Mouse (Mus musculus) Patski (cell line): ENCODE data around the gene Tpsg1. TPM values are rescaled to one million over a fixed set of nuclear protein-coding genes. Genes with fewer than 3 reads are reported as not detected.

Source experiments
- ATAC-seq: fragments of 100-300 bp; one replicate; pipeline ENCODE4 v1.8.0; 2021
- CTCF ChIA-PET: fragments of 350-600 bp; sonication (Branson Sonifier 250); formaldehyde crosslinking; loops from one replicate; lab custom pipeline; 2022; ENCODE audit warnings: inconsistent platforms; lab: Charles Lee
- POLR2A ChIA-PET: fragments of 350-600 bp; sonication (Branson Sonifier 250); formaldehyde crosslinking; loops from one replicate; lab custom pipeline; 2022; ENCODE audit warnings: antibody characterized with exemption, inconsistent platforms; lab: Charles Lee
- DNase-seq: peaks from one replicate; pipeline ENCODE4 v3.0.0-alpha.2; 2011; ENCODE audit warnings: low read depth, low spot score
- H3K27me3 ChIP-seq: fragments of 371-371 bp; one replicate; pipeline ENCODE4 v1.5.1; 2021
- CTCF ChIP-seq: fragments of 100-300 bp; IDR thresholded peaks from one replicate; pipeline ENCODE4 v1.5.1; 2021
- in situ Hi-C: fragments of 300-500 bp; cut with MboI; formaldehyde crosslinking; loops from 3 replicates; pipeline ENCODE4 v1.11.1; 2018; ENCODE audit warnings: low pct_unique_long_range_greater_than_20kb, mixed read lengths
- polyA plus RNA-seq: library from polyadenylated mRNA; unstranded; gene quantifications from one replicate; pipeline ENCODE4 v1.2.3, GENCODE M21; 2021

Gene Tpsg1
- polyA plus RNA-seq, 1 experiment from 2014 or later, result not detected

- POLR2A ChIA-PET, result no interaction called here
- CTCF ChIA-PET, result no interaction called here
- in situ Hi-C loops, result no loop called here
- TF ChIP-seq CTCF, result no peak
- ATAC-seq (no peak), DNase-seq (no peak)
- peaks cover 16% of the 10 kb centered on the region for H3K27me3 ChIP-seq
Measured at GRCm38 (mm10) chr17:25418926-25419325, 49.9 kb downstream of the Tpsg1 start.

- CTCF ChIA-PET, result interaction anchor here (1.3 kb wide), 1 partner anchor 10 kb away, joined by 3 read pairs; no protein-coding TSS in a partner anchor
- DNase-seq, result no peak
- in situ Hi-C loops, result no loop called here
- no peak for TF ChIP-seq CTCF
- peaks cover 18% of the 10 kb centered on the region for H3K27me3 ChIP-seq
- POLR2A ChIA-PET, result no interaction called here
- no peak for ATAC-seq
Measured at GRCm38 (mm10) chr17:25420998-25421397, 51.9 kb downstream of the Tpsg1 start.

Other genes starting within 250 kb of the Tpsg1 start
- gene Ptx4, start 248.5 kb upstream of the Tpsg1 start, polyA plus RNA-seq, result 0.05 TPM
- 47.5 TPM for gene Clcn7, start 235.9 kb upstream of the Tpsg1 start, polyA plus RNA-seq
- gene Ccdc154, start 206.8 kb upstream of the Tpsg1 start, polyA plus RNA-seq, result 0.32 TPM
- not detected for gene Gm38655, start 193.8 kb upstream of the Tpsg1 start, polyA plus RNA-seq
- 14.8 TPM for gene BC003965, start 184.7 kb upstream of the Tpsg1 start, polyA plus RNA-seq
- gene Unkl, start 180.9 kb upstream of the Tpsg1 start, polyA plus RNA-seq, result 9.8 TPM
- 43.1 TPM for gene Gnptg, start 129.1 kb upstream of the Tpsg1 start, polyA plus RNA-seq
- gene Tsr3, start 129.1 kb upstream of the Tpsg1 start, polyA plus RNA-seq, result 40.6 TPM
- gene Baiap3, start 112.9 kb upstream of the Tpsg1 start, polyA plus RNA-seq, result 0.12 TPM
- 437 TPM for gene Ube2i, start 94.7 kb upstream of the Tpsg1 start, polyA plus RNA-seq
- gene Prss34, start 70.9 kb upstream of the Tpsg1 start, polyA plus RNA-seq, result not detected
- not detected for gene Prss28, start 60.6 kb upstream of the Tpsg1 start, polyA plus RNA-seq
- gene Prss29, start 50.6 kb upstream of the Tpsg1 start, polyA plus RNA-seq, result not detected
- not detected for gene Tpsab1, start 23.7 kb upstream of the Tpsg1 start, polyA plus RNA-seq
- gene Tpsb2, start 3.0 kb upstream of the Tpsg1 start, polyA plus RNA-seq, result not detected
- 0.23 TPM for gene Cacna1h, start 64.5 kb downstream of the Tpsg1 start, polyA plus RNA-seq
- gene Tekt4, start 85.3 kb downstream of the Tpsg1 start, polyA plus RNA-seq, result not detected
- gene Sstr5, start 128.0 kb downstream of the Tpsg1 start, polyA plus RNA-seq, result not detected
- 16.7 TPM for gene Sox8, start 201.4 kb downstream of the Tpsg1 start, polyA plus RNA-seq
- gene Lmf1, start 209.8 kb downstream of the Tpsg1 start, polyA plus RNA-seq, result 40.2 TPM